Mouse (Mus musculus) neural tube, embryonic 11.5 days (tissue): ENCODE data around the gene Asgr1. TPM values are rescaled to one million over a fixed set of nuclear protein-coding genes. Genes with fewer than 3 reads are reported as not detected.

Experiments used
- ATAC-seq: fragments of 200-750 bp; cut with Nextera tagmentation; 2 replicates; pipeline ENCODE4 v1.8.0; 2017; ENCODE audit warnings: moderate number of reproducible peaks, mild to moderate bottlenecking, moderate TSS enrichment, moderate library complexity; ENCODE audit not compliant: insufficient read depth, low FRiP score, low TSS enrichment
- DNase-seq: peaks from one replicate; pipeline ENCODE4 v3.0.0-alpha.2; 2015; ENCODE audit warnings: low spot score
- H3K27ac ChIP-seq: fragments of 300-500 bp; sonication (generic); 2 replicates; pipeline ENCODE4 v1.5.1; 2014; ENCODE audit warnings: low read depth, mild to moderate bottlenecking, low read length
- H3K27me3 ChIP-seq: fragments of 300-500 bp; sonication (generic); 2 replicates; pipeline ENCODE4 v1.6.1; 2014; ENCODE audit warnings: mild to moderate bottlenecking, low read length, mixed read lengths; ENCODE audit not compliant: control insufficient read depth, insufficient read depth
- H3K36me3 ChIP-seq: fragments of 300-500 bp; sonication (generic); 2 replicates; pipeline ENCODE4 v1.6.1; 2014; ENCODE audit warnings: mild to moderate bottlenecking, low read length, moderate library complexity, mixed read lengths; ENCODE audit not compliant: control insufficient read depth, insufficient read depth
- H3K4me1 ChIP-seq: fragments of 300-500 bp; sonication (generic); 2 replicates; pipeline ENCODE4 v1.6.1; 2014; ENCODE audit warnings: low read length, mixed read lengths; ENCODE audit not compliant: control insufficient read depth, insufficient read depth
- H3K4me2 ChIP-seq: fragments of 300-500 bp; sonication (generic); 2 replicates; pipeline ENCODE4 v1.6.1; 2014; ENCODE audit warnings: low read depth, mild to moderate bottlenecking, moderate library complexity
- H3K4me3 ChIP-seq: fragments of 300-500 bp; sonication (generic); 2 replicates; pipeline ENCODE4 v1.5.1; 2014; ENCODE audit warnings: low read depth, low read length
- H3K9ac ChIP-seq: fragments of 300-500 bp; sonication (generic); 2 replicates; pipeline ENCODE4 v1.6.1; 2014; ENCODE audit warnings: mild to moderate bottlenecking, low read length
- H3K9me3 ChIP-seq: fragments of 300-500 bp; sonication (generic); 2 replicates; pipeline ENCODE4 v1.6.1; 2016; ENCODE audit warnings: low read length; ENCODE audit not compliant: control insufficient read depth
- WGBS: fragments of 180-500 bp; shearing (Covaris S2); extraction: QIAGEN DNeasy Blood & Tissue Kit; methylation state at CpG from one replicate; pipeline ENCODE4 v1.1.7; 2014; 5-methylcytosine and 5-hydroxymethylcytosine counted together
- polyA plus RNA-seq: library from polyadenylated mRNA; unstranded; fragments of >200 nt; fragmentation: Nextera tagmentation; extraction: Ambion mirVana; gene quantifications from 2 replicates; pipeline ENCODE4 v1.2.1, GENCODE M21; 2014

Gene Asgr1
- polyA plus RNA-seq, 1 experiment from 2014 or later, result 0.41 TPM

- H3K4me2 ChIP-seq, result no peak overlapping the region
- H3K36me3 ChIP-seq, result no peaks in the 10 kb centered on the region
- no peaks in the 10 kb centered on the region for H3K9me3 ChIP-seq
- no peak for ATAC-seq
- no peak for DNase-seq
- 87% methylated on average over 15 of the region's 15 CpGs for WGBS
- no peaks in the 10 kb centered on the region for H3K4me1 ChIP-seq
- H3K4me3 ChIP-seq, result no peak overlapping the region
- H3K27ac ChIP-seq, result no peak overlapping the region
- H3K27me3 ChIP-seq, result no peaks in the 10 kb centered on the region
- H3K9ac ChIP-seq, result no peak overlapping the region
These were observed 27.1 kb downstream of the Asgr1 start for GRCm38 (mm10) chr11:70080803-70081590.

GRCm38 (mm10) chr11:70084563-70084962, 30.7 kb downstream of the Asgr1 start:
- Histone ChIP-seq H3K9me3 (no peaks in the 10 kb centered on the region), H3K9ac (no peak overlapping the region), H3K27me3 (no peaks in the 10 kb centered on the region), H3K4me2 (no peak overlapping the region), H3K4me1 (no peaks in the 10 kb centered on the region), H3K4me3 (no peak overlapping the region), H3K27ac (no peak overlapping the region), H3K36me3 (no peaks in the 10 kb centered on the region)
- no peak for ATAC-seq
- no peak for DNase-seq
- WGBS, result 81% methylated on average over 8 of the region's 8 CpGs

- WGBS, result 86% methylated on average over 12 of the region's 12 CpGs
- DNase-seq (no peak), ATAC-seq (no peak)
These were observed 38.3 kb downstream of the Asgr1 start, which contains the start of gene Asgr2 for GRCm38 (mm10) chr11:70091986-70092783. Asgr2 (plus strand) TSS chr11:70092644.

GRCm38 (mm10) chr11:70097396-70097795, 43.5 kb downstream of the Asgr1 start:
- ATAC-seq (no peak), DNase-seq (no peak)
- no peak overlapping the region for H3K4me3 ChIP-seq
- no peaks in the 10 kb centered on the region for H3K36me3 ChIP-seq
- no peaks in the 10 kb centered on the region for H3K27me3 ChIP-seq
- 61% methylated on average over 11 of the region's 11 CpGs for WGBS
- H3K9ac ChIP-seq, result no peak overlapping the region
- no peaks in the 10 kb centered on the region for H3K9me3 ChIP-seq
- H3K4me2 ChIP-seq, result no peak overlapping the region
- no peaks in the 10 kb centered on the region for H3K4me1 ChIP-seq
- H3K27ac ChIP-seq, result no peak overlapping the region

More at GRCm38 (mm10) chr11:70091986-70092783, 38.3 kb downstream of the Asgr1 start, which contains the start of gene Asgr2:
- Histone ChIP-seq H3K4me1 (no peaks in the 10 kb centered on the region), H3K36me3 (no peaks in the 10 kb centered on the region), H3K9me3 (no peaks in the 10 kb centered on the region), H3K27ac (no peak within 1 kb of the TSS), H3K4me2 (no peak within 1 kb of the TSS), H3K9ac (no peak within 1 kb of the TSS), H3K27me3 (no peaks in the 10 kb centered on the region), H3K4me3 (no peak within 1 kb of the TSS)

- no peak for ATAC-seq
- 87% methylated on average over 2 of the region's 2 CpGs for WGBS
These were observed 45.2 kb downstream of the Asgr1 start for GRCm38 (mm10) chr11:70099102-70099501.

GRCm38 (mm10) chr11:70099809-70100208, 45.9 kb downstream of the Asgr1 start:
- no peak overlapping the region for H3K9ac ChIP-seq
- no peaks in the 10 kb centered on the region for H3K4me1 ChIP-seq
- no peak overlapping the region for H3K4me2 ChIP-seq
- no peaks in the 10 kb centered on the region for H3K27me3 ChIP-seq
- no peak overlapping the region for H3K4me3 ChIP-seq
- no peaks in the 10 kb centered on the region for H3K9me3 ChIP-seq
- no peak for DNase-seq
- H3K36me3 ChIP-seq, result no peaks in the 10 kb centered on the region
- WGBS, result 85% methylated on average over 2 of the region's 2 CpGs
- ATAC-seq, result no peak
- no peak overlapping the region for H3K27ac ChIP-seq

More at GRCm38 (mm10) chr11:70099102-70099501, 45.2 kb downstream of the Asgr1 start:
- no peak for DNase-seq
- H3K27ac ChIP-seq, result no peak overlapping the region
- no peak overlapping the region for H3K4me2 ChIP-seq
- no peak overlapping the region for H3K4me3 ChIP-seq
- H3K36me3 ChIP-seq, result no peaks in the 10 kb centered on the region
- H3K9ac ChIP-seq, result no peak overlapping the region
- no peaks in the 10 kb centered on the region for H3K4me1 ChIP-seq
- no peaks in the 10 kb centered on the region for H3K27me3 ChIP-seq
- no peaks in the 10 kb centered on the region for H3K9me3 ChIP-seq

- WGBS, result 83% methylated on average over 14 of the region's 14 CpGs
- no peak overlapping the region for H3K27ac ChIP-seq
- H3K27me3 ChIP-seq, result no peaks in the 10 kb centered on the region
These were observed 49.9 kb downstream of the Asgr1 start for GRCm38 (mm10) chr11:70103701-70104315.

GRCm38 (mm10) chr11:70107085-70107484, 53.2 kb downstream of the Asgr1 start:
- H3K4me2 ChIP-seq, result no peak overlapping the region

More at GRCm38 (mm10) chr11:70103701-70104315, 49.9 kb downstream of the Asgr1 start:
- no peak overlapping the region for H3K4me3 ChIP-seq
- DNase-seq (no peak), ATAC-seq (no peak)
- no peaks in the 10 kb centered on the region for H3K4me1 ChIP-seq
- no peaks in the 10 kb centered on the region for H3K9me3 ChIP-seq
- no peak overlapping the region for H3K9ac ChIP-seq
- no peaks in the 10 kb centered on the region for H3K36me3 ChIP-seq
- H3K4me2 ChIP-seq, result no peak overlapping the region

More at GRCm38 (mm10) chr11:70107085-70107484, 53.2 kb downstream of the Asgr1 start:
- H3K9me3 ChIP-seq, result no peaks in the 10 kb centered on the region
- WGBS, result 76% methylated on average over 8 of the region's 8 CpGs
- H3K4me1 ChIP-seq, result no peaks in the 10 kb centered on the region
- H3K27ac ChIP-seq, result no peak overlapping the region
- no peak overlapping the region for H3K4me3 ChIP-seq
- no peaks in the 10 kb centered on the region for H3K36me3 ChIP-seq
- no peak overlapping the region for H3K9ac ChIP-seq
- H3K27me3 ChIP-seq, result no peaks in the 10 kb centered on the region
- no peak for DNase-seq
- no peak for ATAC-seq
